Mouse (Mus musculus) hematopoietic stem cell, adult 5-6 weeks (primary cell): ENCODE results near the gene P4htm. TPM values are rescaled to one million over a fixed set of nuclear protein-coding genes. Genes with fewer than 3 reads are reported as not detected.

Experiments
- ATAC-seq, 2 experiments: fragments of 125-278 bp in 1 of 2; replicated peaks in 1 of 2; 2 replicates each; pipeline ENCODE4 v1.8.0; 2016 to 2017; ENCODE audit warnings: inconsistent platforms in 2 of 2, mild to moderate bottlenecking in 2 of 2, moderate number of reproducible peaks in 2 of 2, low read depth in 1 of 2, moderate TSS enrichment in 1 of 2; ENCODE audit not compliant: low FRiP score in 2 of 2, poor library complexity in 2 of 2, severe bottlenecking in 2 of 2, insufficient read depth in 1 of 2, low TSS enrichment in 1 of 2
- total RNA-seq: library from RNA; stranded (forward); fragments of 172-1452, 232-1000 nt; gene quantifications from 2 replicates; pipeline ENCODE4 v1.2.3, GENCODE M21; 2017

P4htm gene
- total RNA-seq, 1 experiment from 2014 or later, result 5.4 TPM

- no peak for ATAC-seq
Observed at GRCm38 (mm10) chr9:108587571-108588180, 9.8 kb downstream of the P4htm start.

- no peak for ATAC-seq
Observed at GRCm38 (mm10) chr9:108579344-108579690, 18.1 kb downstream of the P4htm start.

GRCm38 (mm10) chr9:108578545-108579343 is 18.7 kb downstream of the P4htm start, which contains the start of gene Wdr6:
Gene Wdr6 (minus strand): TSS chr9:108578739.
- ATAC-seq, result peak; percentile 88 to 93

GRCm38 (mm10) chr9:108577934-108578544 is 19.4 kb downstream of the P4htm start:
- no peak for ATAC-seq

GRCm38 (mm10) chr9:108577025-108577424 is 20.4 kb downstream of the P4htm start:
- no peak for ATAC-seq

GRCm38 (mm10) chr9:108575321-108576297 is 21.9 kb downstream of the P4htm start:
- ATAC-seq, result no peak

- no peak for ATAC-seq
Observed at GRCm38 (mm10) chr9:108574921-108575320, 22.5 kb downstream of the P4htm start.

- no peak for ATAC-seq
Observed at GRCm38 (mm10) chr9:108573774-108574690, 23.4 kb downstream of the P4htm start.

GRCm38 (mm10) chr9:108572321-108572720 is 25.1 kb downstream of the P4htm start:
- ATAC-seq, result no peak

GRCm38 (mm10) chr9:108571401-108571973 is 26.0 kb downstream of the P4htm start:
- no peak for ATAC-seq

GRCm38 (mm10) chr9:108570207-108570896 is 27.1 kb downstream of the P4htm start:
- 0 out of 4 replicates have a peak, but pooled peaks have one; percentile 13 to 23 for ATAC-seq

GRCm38 (mm10) chr9:108569381-108570206 is 27.9 kb downstream of the P4htm start, which contains the start of gene Dalrd3:
Gene Dalrd3 (plus strand): TSS chr9:108569886.
- ATAC-seq, result peak; percentile 22 to 34

GRCm38 (mm10) chr9:108568511-108568921 is 29.0 kb downstream of the P4htm start:
- no peak for ATAC-seq

GRCm38 (mm10) chr9:108567931-108568419 is 29.5 kb downstream of the P4htm start:
- no peak for ATAC-seq
